Mouse (Mus musculus): ENCODE data around the gene Hipk2. TPM values are rescaled to one million over a fixed set of nuclear protein-coding genes. Genes with fewer than 3 reads are reported as not detected.

The Hipk2 gene
- polyA plus RNA-seq, 1 experiment from 2014 or later: 36.6 TPM

DNA sequence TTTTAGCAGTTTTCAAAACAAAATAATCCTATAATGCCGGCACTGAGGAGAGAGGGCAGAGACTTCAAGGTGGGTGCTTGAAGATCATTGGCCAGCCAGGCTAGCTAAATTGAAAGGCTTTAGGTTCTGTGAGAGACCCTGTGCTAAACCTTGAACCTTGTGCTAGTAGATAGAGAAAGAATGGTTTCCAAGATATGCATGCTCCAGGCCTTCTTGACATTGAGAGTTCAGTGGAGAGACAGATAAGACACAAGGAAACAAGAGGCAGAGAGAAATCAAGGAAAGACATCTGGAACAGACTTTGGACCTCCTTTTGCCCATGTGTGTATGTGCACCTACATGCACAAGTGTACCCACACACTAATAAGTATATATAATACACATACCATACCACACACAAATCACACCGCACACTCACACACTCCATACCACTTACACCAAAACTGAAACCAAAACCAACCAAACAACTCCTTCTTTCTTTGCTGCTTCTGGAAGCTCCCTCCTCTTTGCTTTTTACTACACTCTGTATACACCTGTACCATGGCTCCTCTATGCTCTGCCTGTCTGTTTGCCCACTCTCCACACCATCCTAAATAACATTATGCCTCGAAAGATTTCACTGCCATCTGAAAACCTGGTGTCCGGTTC is 24.6 kb upstream of the Hipk2 start:
- ATAC-seq (ENCODE audit: low FRiP score): no peak
- Histone ChIP-seq H3K4me1 (peaks cover 10% of the 10 kb centered on the region), H3K9ac (no peak overlapping the region), H3K4me3 (replicated peaks) (no peak overlapping the region), H3K4me2 (no peak overlapping the region), H3K9me3 (no peaks in the 10 kb centered on the region), H3K27ac (no peak overlapping the region), H3K36me3 (replicated peaks) (no peaks in the 10 kb centered on the region), H3K27me3 (no peaks in the 10 kb centered on the region)
- 90% methylated on average over 4 of the region's 4 CpGs for WGBS

- H3K4me1 ChIP-seq: peaks cover 10% of the 10 kb centered on the region
- H3K27me3 ChIP-seq: no peaks in the 10 kb centered on the region
- 97% methylated on average over 4 of the region's 4 CpGs for WGBS
These were observed 24.1 kb upstream of the Hipk2 start for GRCm38 (mm10) chr6:38900073-38900472.

GRCm38 (mm10) chr6:38893615-38894014 is 17.6 kb upstream of the Hipk2 start:
- Histone ChIP-seq H3K27ac (no peak overlapping the region), H3K9ac (no peak overlapping the region), H3K9me3 (no peaks in the 10 kb centered on the region), H3K4me3 (replicated peaks) (no peak overlapping the region), H3K27me3 (no peaks in the 10 kb centered on the region), H3K4me2 (no peak overlapping the region), H3K36me3 (replicated peaks) (no peaks in the 10 kb centered on the region), H3K4me1 (peaks cover 10% of the 10 kb centered on the region)
- WGBS: 82% methylated on average over 3 of the region's 3 CpGs
- ATAC-seq (ENCODE audit: low FRiP score): no peak

More at GRCm38 (mm10) chr6:38900073-38900472, 24.1 kb upstream of the Hipk2 start:
- Histone ChIP-seq H3K9me3 (no peaks in the 10 kb centered on the region), H3K27ac (no peak overlapping the region), H3K9ac (no peak overlapping the region), H3K36me3 (replicated peaks) (no peaks in the 10 kb centered on the region), H3K4me2 (no peak overlapping the region), H3K4me3 (replicated peaks) (no peak overlapping the region)
- ATAC-seq (ENCODE audit: low FRiP score): no peak

- Histone ChIP-seq H3K9ac (no peak overlapping the region), H3K27me3 (no peaks in the 10 kb centered on the region), H3K4me1 (peaks cover 4% of the 10 kb centered on the region), H3K4me3 (replicated peaks) (no peak overlapping the region), H3K36me3 (replicated peaks) (no peaks in the 10 kb centered on the region), H3K9me3 (no peaks in the 10 kb centered on the region), H3K4me2 (no peak overlapping the region), H3K27ac (no peak overlapping the region)
- no peak for ATAC-seq (ENCODE audit: low FRiP score)
- 78% methylated on average over 2 of the region's 2 CpGs for WGBS
These were observed 16.1 kb upstream of the Hipk2 start for GRCm38 (mm10) chr6:38892017-38892416.

- ATAC-seq (ENCODE audit: low FRiP score): no peak
- no peak overlapping the region for H3K9ac ChIP-seq
- 77% methylated on average over 6 of the region's 6 CpGs for WGBS
These were observed 13.2 kb upstream of the Hipk2 start for GRCm38 (mm10) chr6:38889156-38889555.

GRCm38 (mm10) chr6:38887436-38887835 is 11.5 kb upstream of the Hipk2 start:
- ATAC-seq (ENCODE audit: low FRiP score): no peak
- Histone ChIP-seq H3K27me3 (peaks cover 8% of the 10 kb centered on the region; the same call in 1 of the 2 replicates), H3K27ac (no peak overlapping the region), H3K36me3 (replicated peaks) (no peaks in the 10 kb centered on the region), H3K4me3 (replicated peaks) (no peak overlapping the region), H3K9me3 (no peaks in the 10 kb centered on the region), H3K4me1 (peaks cover 9% of the 10 kb centered on the region; the same call in 1 of the 2 replicates), H3K9ac (no peak overlapping the region), H3K4me2 (no peak overlapping the region)
- WGBS: 82% methylated on average over 4 of the region's 4 CpGs

More at GRCm38 (mm10) chr6:38889156-38889555, 13.2 kb upstream of the Hipk2 start:
- no peak overlapping the region for H3K4me3 ChIP-seq (replicated peaks)
- no peaks in the 10 kb centered on the region for H3K4me1 ChIP-seq
- no peak overlapping the region for H3K27ac ChIP-seq
- no peaks in the 10 kb centered on the region for H3K36me3 ChIP-seq (replicated peaks)
- no peaks in the 10 kb centered on the region for H3K27me3 ChIP-seq
- no peaks in the 10 kb centered on the region for H3K9me3 ChIP-seq
- H3K4me2 ChIP-seq: no peak overlapping the region

DNA sequence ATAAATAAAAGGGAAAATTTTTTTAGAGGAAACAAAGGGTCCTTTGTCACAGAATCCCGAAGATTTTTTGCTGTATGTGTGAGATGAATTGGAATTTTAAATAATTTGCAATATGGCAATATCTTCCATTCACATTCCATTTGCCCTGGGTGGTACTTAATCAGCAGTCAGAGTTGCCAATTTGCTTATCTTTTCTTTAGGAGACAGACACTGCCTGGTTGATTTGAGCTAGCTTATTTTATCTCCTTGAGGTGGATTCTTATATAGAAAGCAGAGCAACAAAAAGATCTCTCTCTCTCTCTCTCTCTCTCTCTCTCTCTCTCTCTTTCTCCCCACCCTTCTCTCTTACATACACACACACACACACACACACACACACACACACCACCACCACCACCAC is 9.2 kb upstream of the Hipk2 start:
- H3K36me3 ChIP-seq (replicated peaks): no peaks in the 10 kb centered on the region
- H3K4me3 ChIP-seq (replicated peaks): no peak overlapping the region
- no peak overlapping the region for H3K9ac ChIP-seq
- H3K27ac ChIP-seq: no peak overlapping the region
- peaks cover 9% of the 10 kb centered on the region; the same call in 1 of the 2 replicates for H3K4me1 ChIP-seq
- WGBS: 80% methylated on average over 1 of the region's 1 CpGs
- ATAC-seq (ENCODE audit: low FRiP score): no peak
- H3K4me2 ChIP-seq: no peak overlapping the region
- H3K9me3 ChIP-seq: no peaks in the 10 kb centered on the region
- peaks cover 8% of the 10 kb centered on the region; the same call in 1 of the 2 replicates for H3K27me3 ChIP-seq

GRCm38 (mm10) chr6:38884482-38884881 is 8.5 kb upstream of the Hipk2 start:
- no peaks in the 10 kb centered on the region for H3K36me3 ChIP-seq (replicated peaks)
- H3K4me1 ChIP-seq: peaks cover 9% of the 10 kb centered on the region; the same call in 1 of the 2 replicates
- no peak overlapping the region for H3K27ac ChIP-seq
- no peak overlapping the region for H3K4me2 ChIP-seq
- no peaks in the 10 kb centered on the region for H3K9me3 ChIP-seq
- ATAC-seq (ENCODE audit: low FRiP score): no peak
- 76% methylated on average over 3 of the region's 3 CpGs for WGBS
- peaks cover 8% of the 10 kb centered on the region; the same call in 1 of the 2 replicates for H3K27me3 ChIP-seq
- H3K4me3 ChIP-seq (replicated peaks): no peak overlapping the region
- no peak overlapping the region for H3K9ac ChIP-seq

DNA sequence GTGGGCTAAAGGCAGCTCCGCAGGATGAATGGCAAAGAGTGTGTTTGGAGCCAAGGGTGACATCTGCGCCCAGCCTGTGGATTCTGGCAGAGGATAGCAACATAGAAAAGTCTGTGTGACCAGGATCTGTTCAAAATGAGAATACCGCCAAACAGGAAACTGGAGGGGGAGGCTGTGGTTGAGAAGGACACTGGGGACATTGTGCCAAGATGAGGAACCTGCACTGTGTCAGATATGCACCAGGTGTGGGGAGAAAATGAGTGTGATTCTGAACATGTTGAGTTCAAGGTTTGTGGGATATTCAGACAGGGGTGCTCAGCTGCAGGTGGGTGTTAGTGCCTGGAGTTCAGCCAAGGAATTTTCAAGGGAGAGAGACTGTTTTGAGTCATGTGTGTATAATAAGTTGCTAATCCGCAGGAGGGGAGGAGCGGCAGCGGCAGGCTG is 6.8 kb upstream of the Hipk2 start:
- H3K9ac ChIP-seq: no peak overlapping the region
- H3K9me3 ChIP-seq: no peaks in the 10 kb centered on the region
- no peak overlapping the region for H3K4me2 ChIP-seq
- no peak for ATAC-seq (ENCODE audit: low FRiP score)
- peaks cover 22% of the 10 kb centered on the region for H3K27me3 ChIP-seq
- no peak overlapping the region for H3K4me3 ChIP-seq (replicated peaks)
- no peaks in the 10 kb centered on the region for H3K36me3 ChIP-seq (replicated peaks)
- no peak overlapping the region for H3K27ac ChIP-seq
- H3K4me1 ChIP-seq: peaks cover 9% of the 10 kb centered on the region; the same call in 1 of the 2 replicates
- 60% methylated on average over 6 of the region's 6 CpGs for WGBS

- Histone ChIP-seq H3K9me3 (no peaks in the 10 kb centered on the region), H3K36me3 (replicated peaks) (no peaks in the 10 kb centered on the region), H3K9ac (no peak overlapping the region), H3K4me2 (no peak overlapping the region), H3K27me3 (peaks cover 26% of the 10 kb centered on the region), H3K4me1 (peaks cover 9% of the 10 kb centered on the region; the same call in 1 of the 2 replicates), H3K4me3 (replicated peaks) (no peak overlapping the region), H3K27ac (no peak overlapping the region)
- 65% methylated on average over 6 of the region's 6 CpGs for WGBS
- no peak for ATAC-seq (ENCODE audit: low FRiP score)
These were observed 6.0 kb upstream of the Hipk2 start for GRCm38 (mm10) chr6:38881975-38882374.

- ATAC-seq (ENCODE audit: low FRiP score): no peak
- Histone ChIP-seq H3K27ac (no peak overlapping the region), H3K27me3 (peaks cover 26% of the 10 kb centered on the region), H3K36me3 (replicated peaks) (no peaks in the 10 kb centered on the region), H3K9ac (no peak overlapping the region), H3K4me3 (replicated peaks) (no peak overlapping the region), H3K4me2 (no peak overlapping the region), H3K9me3 (no peaks in the 10 kb centered on the region), H3K4me1 (peaks cover 9% of the 10 kb centered on the region; the same call in 1 of the 2 replicates)
- 69% methylated on average over 2 of the region's 2 CpGs for WGBS
These were observed 5.5 kb upstream of the Hipk2 start for GRCm38 (mm10) chr6:38881468-38881867.

- H3K4me3 ChIP-seq (replicated peaks): no peak overlapping the region
These were observed 1.7 kb upstream of the Hipk2 start for GRCm38 (mm10) chr6:38877674-38878073.

More at GRCm38 (mm10) chr6:38877674-38878073, 1.7 kb upstream of the Hipk2 start:
- no peak for ATAC-seq (ENCODE audit: low FRiP score)
- H3K9me3 ChIP-seq: no peaks in the 10 kb centered on the region
- no peak overlapping the region for H3K4me2 ChIP-seq
- no peak overlapping the region for H3K27ac ChIP-seq
- H3K36me3 ChIP-seq (replicated peaks): no peaks in the 10 kb centered on the region
- 91% methylated on average over 2 of the region's 2 CpGs for WGBS
- H3K27me3 ChIP-seq: peaks cover 18% of the 10 kb centered on the region
- peaks cover 13% of the 10 kb centered on the region for H3K4me1 ChIP-seq
- H3K9ac ChIP-seq: no peak overlapping the region

Measured in forebrain, embryonic 12.5 days (tissue).